Mouse (Mus musculus) megakaryocyte, embryonic 14.5 days (primary cell): Measurements from ENCODE around the gene Tnnc2. TPM values are rescaled to one million over a fixed set of nuclear protein-coding genes. Genes with fewer than 3 reads are reported as not detected.
"Not testable (repeated sequence)": the region's sequence is repeated elsewhere in the genome, so short reads cannot be mapped to it uniquely, and the experiment has no call there.

Source experiments
- H3K27me3 ChIP-seq: replicated peaks from 2 replicates; pipeline ENCODE3; 2012; ENCODE audit warnings: inconsistent platforms
- H3K36me3 ChIP-seq: replicated peaks from 2 replicates; pipeline ENCODE3; 2012; ENCODE audit warnings: low read length, inconsistent platforms, mixed read lengths
- H3K4me1 ChIP-seq: 2 replicates; pipeline ENCODE4 v1.6.1; 2012; ENCODE audit warnings: inconsistent platforms
- H3K4me3 ChIP-seq: replicated peaks from 2 replicates; pipeline ENCODE3; 2012; ENCODE audit warnings: moderate library complexity, mild to moderate bottlenecking, inconsistent platforms
- H3K9me3 ChIP-seq: 2 replicates; pipeline ENCODE4 v1.6.1; 2012; ENCODE audit warnings: inconsistent platforms
- FLI1 ChIP-seq: IDR thresholded peaks from 2 replicates; pipeline ENCODE4 v1.6.1; 2012; ENCODE audit warnings: low read length, inconsistent platforms, mixed read lengths
- GATA1 ChIP-seq: IDR thresholded peaks from 3 replicates; pipeline ENCODE4 v1.6.1; 2012; ENCODE audit warnings: mixed read lengths, low read length, inconsistent platforms, borderline replicate concordance
- polyA plus RNA-seq: library from polyadenylated mRNA; stranded (reverse); fragments of >175 nt; gene quantifications from 2 replicates; pipeline ENCODE4 v1.2.3, GENCODE M21; 2012; ENCODE audit warnings: low replicate concordance; ENCODE audit not compliant: insufficient read depth

Tnnc2 gene
- polyA plus RNA-seq, 1 experiment, result not detected

- Histone ChIP-seq H3K27me3 (no peaks in the 10 kb centered on the region), H3K4me1 (peaks cover 36% of the 10 kb centered on the region), H3K9me3 (no peaks in the 10 kb centered on the region), H3K36me3 (peaks cover 71% of the 10 kb centered on the region), H3K4me3 (no peak overlapping the region)
- no peak for TF ChIP-seq FLI1
- no peak for TF ChIP-seq GATA1
Observed at GRCm38 (mm10) chr2:164800252-164801004, 20.7 kb upstream of the Tnnc2 start.

DNA sequence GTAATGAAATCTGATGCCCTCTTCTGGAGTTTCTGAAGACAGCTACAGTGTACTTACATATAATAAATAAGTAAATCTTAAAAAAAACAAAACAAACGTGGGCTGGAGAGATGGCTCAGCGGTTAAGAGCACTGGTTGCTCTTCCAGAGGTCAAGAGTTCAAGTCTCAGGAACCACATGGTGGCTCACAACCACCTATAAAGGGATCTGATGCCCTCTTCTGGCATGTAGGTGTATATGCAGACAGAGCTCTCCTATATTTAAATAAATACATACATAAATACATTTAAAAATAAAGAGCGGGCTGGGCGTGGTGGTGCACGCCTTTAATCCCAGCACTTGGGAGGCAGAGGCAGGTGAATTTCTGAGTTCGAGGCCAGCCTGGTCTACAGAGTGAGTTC lies 18.8 kb upstream of the Tnnc2 start:
- H3K4me3 ChIP-seq, result not testable (repeated sequence)
- Histone ChIP-seq H3K36me3 (peaks cover 88% of the 10 kb centered on the region), H3K4me1 (peaks cover 36% of the 10 kb centered on the region)

DNA sequence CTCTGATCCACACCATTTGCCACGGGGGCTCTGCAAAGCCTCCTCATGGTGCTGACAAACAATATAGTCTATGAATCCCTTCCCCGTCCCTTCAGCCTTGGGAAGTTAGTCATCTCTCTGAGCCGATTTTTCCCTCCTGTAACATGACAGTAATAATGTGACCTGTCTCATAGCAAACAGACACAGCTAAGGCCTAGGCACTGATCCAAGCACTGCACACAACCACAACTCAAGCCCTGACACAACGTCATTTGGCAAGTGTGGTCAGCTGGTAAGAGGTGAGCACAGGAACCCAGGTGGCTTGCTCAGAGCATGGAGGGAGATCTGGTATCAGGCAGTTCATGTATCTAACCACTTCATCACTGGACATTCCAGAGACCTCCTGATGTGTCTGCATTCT lies 16.1 kb upstream of the Tnnc2 start:
- H3K36me3 ChIP-seq, result peaks cover 91% of the 10 kb centered on the region
- no peaks in the 10 kb centered on the region for H3K9me3 ChIP-seq
- peaks cover 13% of the 10 kb centered on the region for H3K4me1 ChIP-seq
- no peaks in the 10 kb centered on the region for H3K27me3 ChIP-seq
- no peak overlapping the region for H3K4me3 ChIP-seq
- no peak for TF ChIP-seq GATA1

More for the DNA sequence above, 18.8 kb upstream of the Tnnc2 start:
- not testable (repeated sequence) for H3K9me3 ChIP-seq, H3K27me3 ChIP-seq

DNA sequence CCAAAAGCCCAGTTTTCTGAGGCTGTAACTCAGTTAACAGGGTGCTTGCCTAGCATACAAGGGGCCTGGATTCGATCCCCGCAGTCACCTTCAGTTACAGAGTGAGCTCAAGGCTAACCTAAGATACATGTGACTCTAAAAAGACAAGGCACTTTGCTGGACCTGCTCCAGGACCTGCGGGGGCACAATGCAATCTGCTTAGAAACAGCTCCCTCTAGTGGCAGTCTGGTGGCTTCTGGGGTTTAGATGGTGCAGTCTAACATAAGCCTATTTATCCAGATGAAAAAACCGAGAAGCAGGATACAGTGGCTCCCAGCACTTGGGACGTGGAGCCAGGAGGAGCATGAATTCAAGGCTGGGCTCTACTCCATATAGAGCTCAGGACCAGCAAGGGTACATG lies 14.5 kb upstream of the Tnnc2 start:
- TF ChIP-seq GATA1 (no peak), FLI1 (no peak)
- Histone ChIP-seq H3K27me3 (no peaks in the 10 kb centered on the region), H3K36me3 (peaks cover 90% of the 10 kb centered on the region), H3K9me3 (no peaks in the 10 kb centered on the region), H3K4me3 (no peak overlapping the region), H3K4me1 (peaks cover 9% of the 10 kb centered on the region)

- Histone ChIP-seq H3K36me3 (peaks cover 90% of the 10 kb centered on the region), H3K4me3 (no peak overlapping the region), H3K4me1 (peaks cover 13% of the 10 kb centered on the region), H3K9me3 (no peaks in the 10 kb centered on the region), H3K27me3 (no peaks in the 10 kb centered on the region)
- TF ChIP-seq FLI1 (no peak), GATA1 (no peak)
Observed at GRCm38 (mm10) chr2:164793772-164794171, 14.0 kb upstream of the Tnnc2 start.

- H3K4me1 ChIP-seq, result peaks cover 19% of the 10 kb centered on the region
- no peaks in the 10 kb centered on the region for H3K27me3 ChIP-seq
- H3K4me3 ChIP-seq, result no peak overlapping the region
- TF ChIP-seq GATA1 (no peak), FLI1 (no peak)
- H3K9me3 ChIP-seq, result no peaks in the 10 kb centered on the region
- H3K36me3 ChIP-seq, result peaks cover 94% of the 10 kb centered on the region
Observed at GRCm38 (mm10) chr2:164793236-164793635, 13.5 kb upstream of the Tnnc2 start.

- Histone ChIP-seq H3K9me3 (no peaks in the 10 kb centered on the region), H3K4me1 (peaks cover 19% of the 10 kb centered on the region), H3K36me3 (peaks cover 89% of the 10 kb centered on the region), H3K4me3 (no peak overlapping the region), H3K27me3 (no peaks in the 10 kb centered on the region)
- no peak for TF ChIP-seq FLI1
- TF ChIP-seq GATA1, result no peak
Observed at GRCm38 (mm10) chr2:164792400-164793190, 12.8 kb upstream of the Tnnc2 start.

- no peaks in the 10 kb centered on the region for H3K27me3 ChIP-seq
- H3K36me3 ChIP-seq, result peaks cover 83% of the 10 kb centered on the region
- H3K9me3 ChIP-seq, result no peaks in the 10 kb centered on the region
- peaks cover 23% of the 10 kb centered on the region for H3K4me1 ChIP-seq
- H3K4me3 ChIP-seq, result no peak overlapping the region
- TF ChIP-seq FLI1, result no peak
- TF ChIP-seq GATA1, result no peak
Observed at GRCm38 (mm10) chr2:164791841-164792261, 12.1 kb upstream of the Tnnc2 start.

- Histone ChIP-seq H3K27me3 (no peaks in the 10 kb centered on the region), H3K4me3 (no peak overlapping the region), H3K36me3 (peaks cover 69% of the 10 kb centered on the region), H3K4me1 (peaks cover 35% of the 10 kb centered on the region), H3K9me3 (no peaks in the 10 kb centered on the region)
- no peak for TF ChIP-seq GATA1
- TF ChIP-seq FLI1, result no peak
Observed at GRCm38 (mm10) chr2:164790451-164790850, 10.7 kb upstream of the Tnnc2 start.

- peaks cover 34% of the 10 kb centered on the region for H3K4me1 ChIP-seq
- peaks cover 51% of the 10 kb centered on the region for H3K36me3 ChIP-seq
- no peak overlapping the region for H3K4me3 ChIP-seq
- no peak for TF ChIP-seq FLI1
- no peak for TF ChIP-seq GATA1
- H3K9me3 ChIP-seq, result no peaks in the 10 kb centered on the region
- H3K27me3 ChIP-seq, result no peaks in the 10 kb centered on the region
Observed at GRCm38 (mm10) chr2:164788411-164788810, 8.6 kb upstream of the Tnnc2 start.
